Mouse (Mus musculus): ENCODE measurements around the gene Slc22a1.

DNA sequence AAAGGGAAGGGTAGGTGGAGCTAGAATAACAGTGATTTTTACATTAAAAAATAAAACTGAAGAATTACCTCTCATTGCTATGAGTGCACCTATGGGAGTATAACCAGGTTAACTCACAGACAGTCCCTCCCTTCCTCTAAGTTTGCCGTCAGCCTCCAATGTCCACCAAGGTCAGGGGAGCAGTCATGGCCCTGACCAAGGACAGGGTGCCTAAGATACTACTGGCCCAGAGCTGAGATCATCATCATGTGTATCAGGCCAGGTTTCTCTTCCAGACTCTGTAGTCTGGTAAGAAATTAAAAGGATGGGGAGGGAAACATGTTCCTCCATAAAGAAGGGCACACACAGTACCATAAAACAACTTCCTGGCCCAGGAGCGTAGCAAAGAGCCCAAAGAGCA lies 35.3 kb upstream of the Slc22a1 start:
- TF ChIP-seq CTCF (IDR thresholded peaks at IDR 0.05; ENCODE audit: control insufficient read depth, insufficient read depth, insufficient read length) (no peak), CEBPB (IDR thresholded peaks at IDR 0.05; ENCODE audit: low read depth) (no peak), MAX (IDR thresholded peaks at IDR 0.05) (no peak), MYOG (IDR thresholded peaks at IDR 0.05; ENCODE audit: control insufficient read depth, extremely low read depth, insufficient read length) (no peak), FOSL1 (IDR thresholded peaks at IDR 0.05; ENCODE audit: insufficient read depth, low read length, poor library complexity, severe bottlenecking) (no peak)

Data from C2C12 (cell line).